Mouse (Mus musculus): ENCODE results near the gene Sesn2.
A peak's percentile ranks its signal among the peaks of the same experiment; 100 is the strongest.

Sesn2 gene

GRCm38 (mm10) chr4:132514555-132515135 is 4.3 kb upstream of the Sesn2 start:
- DNase-seq (ENCODE audit: low spot score in 2 of 2) = peak; percentile 80 to 83

GRCm38 (mm10) chr4:132513395-132514273 is 3.3 kb upstream of the Sesn2 start:
- no peak for DNase-seq (ENCODE audit: low spot score in 2 of 2)

- no peak for DNase-seq (ENCODE audit: low spot score in 2 of 2)
These were observed 1.8 kb upstream of the Sesn2 start for GRCm38 (mm10) chr4:132512080-132512479.

- peak; percentile 43 to 56 for DNase-seq (ENCODE audit: low spot score in 2 of 2)
These were observed 542 bp downstream of the Sesn2 start for GRCm38 (mm10) chr4:132509621-132510296.

- DNase-seq (ENCODE audit: low spot score in 2 of 2) = no peak
These were observed 3.1 kb downstream of the Sesn2 start for GRCm38 (mm10) chr4:132507210-132507609.

GRCm38 (mm10) chr4:132506250-132506649 is 4.1 kb downstream of the Sesn2 start:
- DNase-seq (ENCODE audit: low spot score in 2 of 2) = no peak

- DNase-seq (ENCODE audit: low spot score in 2 of 2) = no peak
These were observed 4.5 kb downstream of the Sesn2 start for GRCm38 (mm10) chr4:132505800-132506199.

GRCm38 (mm10) chr4:132505034-132505738 is 5.1 kb downstream of the Sesn2 start:
- no peak for DNase-seq (ENCODE audit: low spot score in 2 of 2)

GRCm38 (mm10) chr4:132503344-132503743 is 7.0 kb downstream of the Sesn2 start:
- DNase-seq (ENCODE audit: low spot score in 2 of 2) = no peak

- DNase-seq (ENCODE audit: low spot score in 2 of 2) = no peak
These were observed 8.7 kb downstream of the Sesn2 start for GRCm38 (mm10) chr4:132501639-132502038.

- no peak for DNase-seq (ENCODE audit: low spot score in 2 of 2)
These were observed 15.9 kb downstream of the Sesn2 start for GRCm38 (mm10) chr4:132494271-132494918.

- no peak for DNase-seq (ENCODE audit: low spot score in 2 of 2)
These were observed 17.9 kb downstream of the Sesn2 start for GRCm38 (mm10) chr4:132492178-132493060.

- no peak for DNase-seq (ENCODE audit: low spot score in 2 of 2)
These were observed 18.6 kb downstream of the Sesn2 start for GRCm38 (mm10) chr4:132491748-132492147.

GRCm38 (mm10) chr4:132491057-132491456 is 19.2 kb downstream of the Sesn2 start:
- DNase-seq (ENCODE audit: low spot score in 2 of 2) = no peak

- no peak for DNase-seq (ENCODE audit: low spot score in 2 of 2)
These were observed 19.9 kb downstream of the Sesn2 start for GRCm38 (mm10) chr4:132490273-132491010.

GRCm38 (mm10) chr4:132488976-132489375 is 21.3 kb downstream of the Sesn2 start:
- no peak for DNase-seq (ENCODE audit: low spot score in 2 of 2)

- DNase-seq (ENCODE audit: low spot score in 2 of 2) = no peak
These were observed 21.8 kb downstream of the Sesn2 start for GRCm38 (mm10) chr4:132488521-132488920.

- DNase-seq (ENCODE audit: low spot score in 2 of 2) = no peak
These were observed 25.5 kb downstream of the Sesn2 start for GRCm38 (mm10) chr4:132484820-132485219.

GRCm38 (mm10) chr4:132484231-132484630 is 26.1 kb downstream of the Sesn2 start:
- DNase-seq (ENCODE audit: low spot score in 2 of 2) = no peak
